Mouse (Mus musculus): ENCODE results near the gene Dthd1. TPM values are rescaled to one million over a fixed set of nuclear protein-coding genes. Genes with fewer than 3 reads are reported as not detected.
A peak's percentile ranks its signal among the peaks of the same experiment; 100 is the strongest.

Dthd1 gene
- total RNA-seq, 2 experiments from 2014 or later, result not detected

DNA sequence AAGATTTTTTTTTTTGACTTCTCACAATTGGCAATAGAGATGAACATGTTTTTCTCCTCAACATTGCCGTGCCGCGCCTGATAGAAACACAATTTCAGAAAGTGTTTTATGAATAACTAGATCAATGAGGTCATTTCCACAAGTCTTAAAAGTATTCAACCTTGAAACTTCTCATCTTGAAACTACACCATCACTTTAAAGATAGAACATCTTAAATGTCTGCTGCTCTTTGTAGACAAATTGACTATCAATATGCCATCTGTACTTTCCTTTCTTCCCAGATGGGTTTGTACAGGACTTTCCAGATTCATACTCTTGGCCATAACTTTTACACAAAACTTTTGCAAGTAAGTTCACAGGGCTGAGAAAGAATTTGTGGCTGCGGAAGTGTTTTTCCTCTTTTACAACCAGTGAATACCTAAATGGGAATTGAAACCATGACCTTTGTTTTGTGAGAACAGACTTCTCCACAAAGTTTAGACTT lies 40.8 kb downstream of the Dthd1 start:
- intact Hi-C loops (cut with DNase I), result no loop called here
- DNase-seq (ENCODE audit: low spot score in 2 of 2), result no peak

DNA sequence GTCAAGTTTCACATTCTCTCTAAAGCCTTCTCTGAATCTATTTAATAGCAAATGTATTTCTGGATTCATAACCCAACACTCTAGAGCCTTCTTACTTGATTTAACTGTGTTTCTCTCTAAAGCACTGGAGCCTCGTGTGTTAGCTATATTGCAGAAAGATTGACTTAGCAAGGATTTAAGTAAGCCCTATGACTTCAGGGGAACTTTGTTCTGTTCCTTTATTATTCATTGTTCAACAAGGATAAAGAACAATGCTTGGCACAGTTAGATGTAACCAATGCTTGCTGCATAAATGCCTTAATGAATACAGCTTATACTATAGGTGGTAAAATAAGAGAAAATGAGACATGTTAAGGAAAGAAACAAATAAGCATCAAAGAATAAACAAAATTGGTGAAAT lies 43.9 kb downstream of the Dthd1 start:
- no peak for DNase-seq (ENCODE audit: low spot score in 2 of 2)
- intact Hi-C loops (cut with DNase I), result no loop called here

GRCm38 (mm10) chr5:62858282-62858681 lies 44.7 kb downstream of the Dthd1 start:
- intact Hi-C loops (cut with DNase I), result no loop called here
- DNase-seq (ENCODE audit: low spot score in 2 of 2), result no peak

DNA sequence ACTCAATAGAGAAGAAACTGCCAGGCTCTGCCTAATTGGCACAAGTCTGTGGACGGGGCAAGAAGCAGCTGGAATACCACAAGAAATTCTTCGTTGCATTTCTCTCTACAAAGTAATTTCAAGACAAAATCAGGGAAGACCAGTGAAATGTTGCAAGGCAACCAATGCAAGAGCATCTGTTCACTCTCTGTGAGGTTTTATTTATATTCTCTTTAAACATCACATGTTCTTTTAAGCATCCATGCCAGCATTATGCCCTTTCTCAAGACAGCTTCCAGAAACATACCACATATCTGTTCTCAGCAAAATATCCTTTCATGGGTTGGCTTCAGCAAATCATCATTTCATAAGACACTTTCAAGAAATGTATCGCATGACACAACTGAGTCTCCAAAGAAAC lies 50.7 kb downstream of the Dthd1 start:
- intact Hi-C loops (cut with DNase I), result no loop called here
- DNase-seq (ENCODE audit: low spot score in 2 of 2), result peak in 1 of 2 experiments; percentile 43

GRCm38 (mm10) chr5:62867003-62867402 lies 53.4 kb downstream of the Dthd1 start:
- no peak for DNase-seq (ENCODE audit: low spot score in 2 of 2)
- intact Hi-C loops (cut with DNase I), result no loop called here

- no peak for DNase-seq (ENCODE audit: low spot score in 2 of 2)
- intact Hi-C loops (cut with DNase I), result no loop called here
These were observed 65.9 kb downstream of the Dthd1 start for GRCm38 (mm10) chr5:62879530-62879929.

- peak; percentile 47 to 74 for DNase-seq (ENCODE audit: low spot score in 2 of 2)
These were observed 81.7 kb downstream of the Dthd1 start for GRCm38 (mm10) chr5:62895326-62895725.

DNA sequence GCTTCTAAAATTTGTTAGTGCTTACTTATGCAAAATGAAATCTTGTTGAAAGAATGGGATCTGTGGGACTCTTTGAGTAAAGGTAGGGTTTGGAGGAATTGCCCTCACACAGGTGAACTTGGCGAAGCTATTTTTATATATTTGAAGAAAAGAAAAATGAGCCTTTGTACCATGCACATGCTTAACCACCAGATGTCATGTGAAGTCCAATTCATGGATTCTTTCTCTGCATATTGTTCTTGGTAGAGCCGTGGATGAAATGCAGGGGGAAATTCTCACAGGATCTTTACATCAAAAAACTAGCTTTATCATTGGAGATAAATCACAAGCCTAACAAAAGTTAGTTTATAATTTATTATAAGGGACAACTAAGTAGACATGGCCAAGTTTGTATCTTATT lies 93.3 kb downstream of the Dthd1 start:
- intact Hi-C loops (cut with DNase I), result loop anchor here (2.0 kb wide), 1 partner anchor 742 kb away; the partner anchor contains the start of gene Nwd2
- peak in 1 of 2 experiments; percentile 24 for DNase-seq (ENCODE audit: low spot score in 2 of 2)

More at GRCm38 (mm10) chr5:62895326-62895725, 81.7 kb downstream of the Dthd1 start:
- intact Hi-C loops (cut with DNase I), result loop anchor here (2.0 kb wide), 2 partner anchors 871 to 991 kb away; no protein-coding TSS in a partner anchor

GRCm38 (mm10) chr5:62909074-62909473 lies 95.5 kb downstream of the Dthd1 start:
- intact Hi-C loops (cut with DNase I), result no loop called here
- peak in 1 of 2 experiments; percentile 8 for DNase-seq (ENCODE audit: low spot score in 2 of 2)

DNA sequence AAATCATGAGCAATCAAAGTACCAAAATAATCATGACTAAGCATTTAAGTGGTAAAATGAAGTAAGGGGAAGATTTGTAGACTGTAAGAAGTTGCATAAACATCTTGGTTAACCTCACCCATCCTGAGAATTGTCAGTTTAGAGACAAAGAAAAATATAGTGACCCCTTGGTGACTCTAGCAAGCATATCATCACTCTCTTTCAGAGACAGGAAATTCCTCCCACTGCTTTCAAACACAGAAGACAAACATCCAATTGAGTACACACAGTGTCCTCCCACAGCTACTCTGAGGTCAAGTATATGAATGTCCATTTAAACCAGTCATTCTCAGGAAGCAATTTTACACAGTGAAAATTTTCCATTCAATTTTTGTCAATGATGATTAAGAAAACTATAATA lies 111.0 kb downstream of the Dthd1 start:
- intact Hi-C loops (cut with DNase I), result no loop called here
- DNase-seq (ENCODE audit: low spot score in 2 of 2), result no peak

Other genes starting within 250 kb of the Dthd1 start
- 10 to 100 TPM; 68.1 to 72.9 TPM for gene Arap2, start 47.7 kb upstream of the Dthd1 start, total RNA-seq (2021)